Mouse (Mus musculus): Measurements from ENCODE around the gene Dnajc8.
"Not testable (repeated sequence)": the region's sequence is repeated elsewhere in the genome, so short reads cannot be mapped to it uniquely, and the experiment has no call there.

The Dnajc8 gene

GRCm38 (mm10) chr4:132567361-132567779, 32.0 kb downstream of the Dnajc8 start:
- no peak for ATAC-seq (ENCODE audit: low TSS enrichment)

DNA sequence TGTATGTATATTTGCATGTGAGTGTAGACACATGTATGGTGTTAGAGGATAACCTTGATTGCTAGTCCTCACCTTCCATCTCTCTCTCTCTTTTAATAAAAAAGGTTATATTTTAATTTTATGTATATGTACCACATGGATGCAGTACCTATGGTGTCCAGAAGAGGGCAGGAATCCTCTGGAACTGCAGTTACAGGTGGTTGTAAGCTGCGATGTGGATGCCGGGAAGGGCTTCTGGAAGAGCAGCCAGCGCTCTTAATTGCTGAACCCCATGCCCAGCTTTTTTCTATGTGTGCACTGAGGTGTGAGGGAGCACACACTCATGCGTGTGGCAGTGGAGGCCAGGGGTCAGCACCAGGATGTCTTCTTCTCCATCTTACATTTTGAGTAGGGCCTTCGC, 33.8 kb downstream of the Dnajc8 start:
- no peak for ATAC-seq (ENCODE audit: low TSS enrichment)

DNA sequence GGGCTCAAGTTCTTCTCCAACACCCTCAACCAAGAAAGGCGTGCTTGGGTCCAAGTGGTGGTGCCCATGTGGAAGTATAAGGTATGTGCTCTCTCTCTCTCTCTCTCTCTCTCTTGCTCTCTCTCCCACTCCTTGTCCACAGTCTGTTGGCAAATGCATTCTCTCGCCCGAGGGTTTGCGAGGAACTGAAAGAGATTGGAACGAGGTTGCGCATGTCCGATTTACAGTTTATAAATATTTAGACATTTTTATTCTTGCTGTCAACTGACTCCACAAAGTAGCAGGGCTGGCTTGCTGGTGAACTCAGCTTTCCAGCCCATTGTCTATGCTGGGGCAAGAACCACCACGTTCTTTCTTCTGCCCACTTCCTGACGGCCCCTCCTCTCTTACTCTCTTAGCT, 35.8 kb downstream of the Dnajc8 start:
- no peak for ATAC-seq (ENCODE audit: low TSS enrichment)

DNA sequence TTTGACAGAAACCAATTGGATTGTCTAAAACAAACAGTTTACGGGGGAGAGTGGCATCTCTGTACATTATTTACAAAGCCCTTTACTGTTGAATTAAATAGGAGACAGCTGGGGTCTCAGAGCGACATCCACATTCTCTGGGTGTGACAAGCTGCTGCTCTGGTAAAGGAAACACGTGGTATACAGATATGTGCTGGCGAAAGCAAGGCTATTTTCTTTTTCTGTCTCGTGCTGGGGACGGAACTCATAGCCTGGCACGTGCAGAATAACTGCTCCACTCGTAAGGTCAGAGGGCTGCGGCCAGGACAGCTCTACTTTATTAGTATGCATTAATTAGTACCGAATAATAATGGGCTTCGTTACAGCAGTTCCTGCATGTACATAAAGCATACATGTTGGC, 38.0 kb downstream of the Dnajc8 start:
- no peak for ATAC-seq (ENCODE audit: low TSS enrichment)

GRCm38 (mm10) chr4:132574809-132575347, 39.5 kb downstream of the Dnajc8 start:
- no peak for ATAC-seq (ENCODE audit: low TSS enrichment)

DNA sequence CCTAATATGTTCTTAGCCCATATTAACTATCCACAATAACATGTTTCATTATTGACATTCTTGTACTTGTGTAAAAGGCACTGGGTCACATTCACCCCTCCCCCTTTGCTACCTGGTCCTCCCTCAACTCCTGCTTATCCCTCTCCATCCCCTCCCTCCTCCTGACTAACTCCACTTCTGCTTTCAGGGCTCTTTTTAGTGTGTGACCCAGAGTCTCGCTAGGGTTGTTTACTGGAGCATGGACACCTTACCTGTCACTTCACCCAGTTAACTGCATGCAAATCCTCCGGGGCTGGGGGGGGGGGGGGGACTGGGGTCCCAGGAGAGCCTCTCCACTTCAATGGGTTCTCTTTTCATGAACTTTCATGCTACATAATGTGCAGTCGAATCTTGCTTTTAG, 48.4 kb downstream of the Dnajc8 start:
- no peak for ATAC-seq (ENCODE audit: low TSS enrichment)

GRCm38 (mm10) chr4:132584975-132585374, 49.6 kb downstream of the Dnajc8 start:
- ATAC-seq (ENCODE audit: low TSS enrichment), result no peak

- ATAC-seq (ENCODE audit: low TSS enrichment), result no peak
Observed at GRCm38 (mm10) chr4:132586282-132586681, 50.9 kb downstream of the Dnajc8 start.

- no peak for ATAC-seq (ENCODE audit: low TSS enrichment)
Observed at GRCm38 (mm10) chr4:132588512-132588911, 53.2 kb downstream of the Dnajc8 start.

GRCm38 (mm10) chr4:132590642-132591041, 55.3 kb downstream of the Dnajc8 start:
- no peak for ATAC-seq (ENCODE audit: low TSS enrichment)

- ATAC-seq (ENCODE audit: low TSS enrichment), result no peak
Observed at GRCm38 (mm10) chr4:132592958-132593357, 57.6 kb downstream of the Dnajc8 start.

GRCm38 (mm10) chr4:132594191-132594590, 58.8 kb downstream of the Dnajc8 start:
- ATAC-seq (ENCODE audit: low TSS enrichment), result no peak

DNA sequence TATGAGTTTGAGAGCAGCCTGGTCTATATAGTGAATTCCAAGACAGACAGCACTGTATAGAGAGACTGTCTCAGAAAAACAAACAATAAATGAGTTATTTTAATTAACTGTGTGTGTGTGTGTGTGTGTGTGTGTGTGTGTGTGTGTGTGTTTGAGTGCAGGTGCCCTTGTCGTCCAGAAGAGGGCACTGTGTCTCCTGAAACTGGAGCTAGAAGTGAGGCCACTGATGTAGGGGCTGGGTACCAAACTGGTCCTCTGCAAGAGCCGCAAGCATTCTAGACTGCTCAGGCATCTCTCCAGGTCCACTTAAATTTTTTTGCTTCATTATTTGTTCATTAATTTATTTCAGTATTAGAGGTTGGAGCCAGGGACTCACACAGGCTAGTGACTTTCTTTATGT, 63.5 kb downstream of the Dnajc8 start:
- ATAC-seq (ENCODE audit: low TSS enrichment), result no peak

DNA sequence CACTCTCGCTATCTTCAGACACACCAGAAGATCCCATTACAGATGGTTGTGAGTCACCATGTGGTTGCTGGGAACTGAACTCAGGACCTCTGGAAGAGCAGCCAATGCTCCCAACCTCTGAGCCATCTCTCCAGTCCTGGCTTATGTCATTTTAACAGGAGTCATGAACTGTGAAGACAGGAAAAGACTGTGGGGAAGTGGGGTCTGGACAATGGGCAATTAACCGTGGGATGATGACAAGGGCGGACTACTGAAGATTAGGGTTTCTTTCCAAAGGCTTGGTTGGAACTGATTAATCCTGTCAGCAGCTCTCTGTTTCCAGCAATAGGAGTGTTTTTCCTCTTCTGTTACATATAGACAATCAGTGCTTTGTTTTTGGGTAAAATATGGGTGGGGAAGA, 64.4 kb downstream of the Dnajc8 start:
- no peak for ATAC-seq (ENCODE audit: low TSS enrichment)

- no peak for ATAC-seq (ENCODE audit: low TSS enrichment)
Observed at GRCm38 (mm10) chr4:132600465-132600864, 65.1 kb downstream of the Dnajc8 start.

- not testable (repeated sequence) for ATAC-seq (ENCODE audit: low TSS enrichment)
Observed at GRCm38 (mm10) chr4:132601242-132601641, 65.9 kb downstream of the Dnajc8 start.

All from frontal cortex, adult (tissue).